Mouse (Mus musculus): ENCODE results near the gene F8.
"Not testable (repeated sequence)": the region's sequence is repeated elsewhere in the genome, so short reads cannot be mapped to it uniquely, and the experiment has no call there.

F8 gene

GRCm38 (mm10) chrX:75382195-75382771, at the start of gene F8, which contains the start of gene Fundc2:
TSS of gene F8 (minus strand) at chrX:75382615.
TSS of gene Fundc2 (plus strand) at chrX:75382399.
- DNase-seq (ENCODE audit: low read depth): peak; percentile 81

- DNase-seq (ENCODE audit: low read depth): peak; percentile 92
Measured at GRCm38 (mm10) chrX:75415936-75416785, 33.7 kb upstream of the F8 start, which contains the start of the genes Cmc4, Mtcp1 and Brcc3. TSS of gene Cmc4 (minus strand) at chrX:75416584. TSS of gene Mtcp1 (minus strand) at chrX:75416588. TSS of gene Brcc3 (plus strand) at chrX:75416628.

GRCm38 (mm10) chrX:75409711-75410110, 27.3 kb upstream of the F8 start:
- DNase-seq (ENCODE audit: low read depth): no peak

GRCm38 (mm10) chrX:75403350-75403749, 20.9 kb upstream of the F8 start:
- DNase-seq (ENCODE audit: low read depth): no peak

GRCm38 (mm10) chrX:75402668-75403067, 20.3 kb upstream of the F8 start:
- DNase-seq (ENCODE audit: low read depth): no peak

GRCm38 (mm10) chrX:75399471-75399870, 17.1 kb upstream of the F8 start:
- DNase-seq (ENCODE audit: low read depth): no peak

- DNase-seq (ENCODE audit: low read depth): no peak
Measured at GRCm38 (mm10) chrX:75381699-75382098, 716 bp downstream of the F8 start.

- DNase-seq (ENCODE audit: low read depth): peak; percentile 1
Measured at GRCm38 (mm10) chrX:75381176-75381575, 1.2 kb downstream of the F8 start.

- DNase-seq (ENCODE audit: low read depth): no peak
Measured at GRCm38 (mm10) chrX:75376815-75377214, 5.6 kb downstream of the F8 start.

GRCm38 (mm10) chrX:75372666-75373425, 9.6 kb downstream of the F8 start:
- no peak for DNase-seq (ENCODE audit: low read depth)

- no peak for DNase-seq (ENCODE audit: low read depth)
Measured at GRCm38 (mm10) chrX:75370197-75370596, 12.2 kb downstream of the F8 start.

- DNase-seq (ENCODE audit: low read depth): no peak
Measured at GRCm38 (mm10) chrX:75323556-75323955, 58.9 kb downstream of the F8 start.

GRCm38 (mm10) chrX:75271676-75272075, 110.7 kb downstream of the F8 start:
- no peak for DNase-seq (ENCODE audit: low read depth)

GRCm38 (mm10) chrX:75233603-75234376, 148.6 kb downstream of the F8 start:
- not testable (repeated sequence) for DNase-seq (ENCODE audit: low read depth)

GRCm38 (mm10) chrX:75231456-75231855, 151.0 kb downstream of the F8 start:
- DNase-seq (ENCODE audit: low read depth): no peak

- DNase-seq (ENCODE audit: low read depth): no peak
Measured at GRCm38 (mm10) chrX:75163670-75164069, 218.7 kb downstream of the F8 start, which contains the start of gene Smim9. TSS of gene Smim9 (minus strand) at chrX:75163770.

- peak; percentile 19 for DNase-seq (ENCODE audit: low read depth)
Measured at GRCm38 (mm10) chrX:75155576-75156243, 226.7 kb downstream of the F8 start.

GRCm38 (mm10) chrX:75152249-75152648, 230.2 kb downstream of the F8 start:
- no peak for DNase-seq (ENCODE audit: low read depth)

GRCm38 (mm10) chrX:75150304-75150703, 232.1 kb downstream of the F8 start:
- DNase-seq (ENCODE audit: low read depth): no peak

GRCm38 (mm10) chrX:75148414-75148813, 234.0 kb downstream of the F8 start:
- no peak for DNase-seq (ENCODE audit: low read depth)

GRCm38 (mm10) chrX:75143124-75143555, 239.3 kb downstream of the F8 start:
- peak; percentile 9 for DNase-seq (ENCODE audit: low read depth)

Data from induced T-regulatory cell, adult 2 months (primary cell).